Mouse (Mus musculus) embryonic facial prominence, embryonic 13.5 days (tissue): ENCODE measurements around the gene Gtf2h1. TPM values are rescaled to one million over a fixed set of nuclear protein-coding genes. Genes with fewer than 3 reads are reported as not detected.

Experiments
- ATAC-seq: fragments of 200-750 bp; cut with Nextera tagmentation; 2 replicates; pipeline ENCODE4 v1.8.0; 2017; ENCODE audit warnings: low read depth; ENCODE audit not compliant: insufficient number of reproducible peaks, insufficient read depth, low FRiP score, low TSS enrichment
- H3K27ac ChIP-seq: fragments of 300-500 bp; sonication (generic); 2 replicates; pipeline ENCODE4 v1.5.1; 2015; ENCODE audit warnings: moderate library complexity, mild to moderate bottlenecking, inconsistent platforms
- H3K27me3 ChIP-seq: fragments of 300-500 bp; sonication (generic); 2 replicates; pipeline ENCODE4 v1.6.1; 2015; ENCODE audit warnings: mild to moderate bottlenecking, inconsistent platforms
- H3K36me3 ChIP-seq: fragments of 300-500 bp; sonication (generic); 2 replicates; pipeline ENCODE4 v1.6.1; 2015; ENCODE audit warnings: mild to moderate bottlenecking, inconsistent platforms
- H3K4me1 ChIP-seq: fragments of 300-500 bp; sonication (generic); 2 replicates; pipeline ENCODE4 v1.6.1; 2015; ENCODE audit warnings: inconsistent platforms
- H3K4me2 ChIP-seq: fragments of 300-500 bp; sonication (generic); 2 replicates; pipeline ENCODE4 v1.6.1; 2015; ENCODE audit warnings: moderate library complexity, mild to moderate bottlenecking, inconsistent platforms
- H3K4me3 ChIP-seq: fragments of 300-500 bp; sonication (generic); 2 replicates; pipeline ENCODE4 v1.5.1; 2015; ENCODE audit warnings: mild to moderate bottlenecking, inconsistent platforms
- H3K9ac ChIP-seq: fragments of 300-500 bp; sonication (generic); 2 replicates; pipeline ENCODE4 v1.6.1; 2015; ENCODE audit warnings: mild to moderate bottlenecking, inconsistent platforms
- H3K9me3 ChIP-seq: fragments of 300-500 bp; sonication (generic); 2 replicates; pipeline ENCODE4 v1.6.1; 2016; ENCODE audit warnings: inconsistent platforms
- WGBS: fragments of 180-500 bp; shearing (Covaris S2); methylation state at CpG from one replicate; pipeline ENCODE4 v1.1.7; 2015; ENCODE audit warnings: mixed read lengths; 5-methylcytosine and 5-hydroxymethylcytosine counted together
- polyA plus RNA-seq: library from polyadenylated mRNA; unstranded; fragments of >200 nt; fragmentation: Nextera tagmentation; extraction: Ambion mirVana; gene quantifications from 2 replicates; pipeline ENCODE4 v1.2.1, GENCODE M21; 2015

Gene Gtf2h1
- 50.8 and 53.6 TPM in 2 replicates for polyA plus RNA-seq

GRCm38 (mm10) chr7:46795287-46796205 is at the start of gene Gtf2h1, which contains the start of gene Hps5:
Gtf2h1 (plus strand) TSS chr7:46796103.
Hps5 (minus strand) TSS chr7:46796064.
- peak within 1 kb of the TSS; percentile 96 for H3K9ac ChIP-seq
- peak within 1 kb of the TSS; percentile 93 for H3K4me2 ChIP-seq

GRCm38 (mm10) chr7:46746381-46746780 is 49.5 kb upstream of the Gtf2h1 start:
- Histone ChIP-seq H3K27me3 (no peaks in the 10 kb centered on the region), H3K4me1 (no peaks in the 10 kb centered on the region; the same call in 1 of the 2 replicates), H3K36me3 (no peaks in the 10 kb centered on the region), H3K27ac (no peak overlapping the region), H3K4me2 (no peak overlapping the region), H3K9ac (no peak overlapping the region), H3K9me3 (no peaks in the 10 kb centered on the region), H3K4me3 (no peak overlapping the region)
- no peak for ATAC-seq
- WGBS, result 70% methylated on average over 7 of the region's 7 CpGs

More at GRCm38 (mm10) chr7:46795287-46796205, at the start of gene Gtf2h1, which contains the start of gene Hps5:
- Histone ChIP-seq H3K27me3 (no peaks in the 10 kb centered on the region), H3K27ac (peak within 1 kb of the TSS; percentile 85), H3K4me1 (peaks cover 17% of the 10 kb centered on the region), H3K4me3 (peak within 1 kb of the TSS; percentile 97), H3K36me3 (peaks cover 13% of the 10 kb centered on the region), H3K9me3 (no peaks in the 10 kb centered on the region)
- WGBS, result under 1% methylated on average over 75 of the region's 75 CpGs
- ATAC-seq, result peak; percentile 95

DNA sequence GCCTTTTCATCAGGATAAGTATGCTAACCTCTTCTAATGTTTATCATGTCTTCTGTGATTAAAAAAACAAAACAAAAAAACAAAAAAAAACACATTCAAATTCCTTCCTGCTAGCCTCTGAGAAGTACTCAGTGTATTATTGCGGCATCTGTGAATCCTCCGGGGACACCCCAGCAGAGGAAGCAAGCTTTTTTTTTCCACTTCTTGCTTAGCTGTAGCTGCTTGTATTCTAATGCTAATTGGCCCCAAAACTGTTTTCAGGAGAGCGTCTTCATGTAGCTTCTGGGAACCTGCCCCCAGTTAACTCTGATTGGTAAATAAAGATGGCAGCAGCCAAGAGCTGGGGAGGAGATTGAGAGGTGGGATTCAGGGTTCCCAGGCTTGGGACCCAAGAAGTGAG is 47.4 kb upstream of the Gtf2h1 start:
- H3K27ac ChIP-seq, result no peak overlapping the region
- H3K4me3 ChIP-seq, result no peak overlapping the region
- H3K4me2 ChIP-seq, result no peak overlapping the region
- H3K4me1 ChIP-seq, result no peaks in the 10 kb centered on the region; the same call in 1 of the 2 replicates
- H3K27me3 ChIP-seq, result no peaks in the 10 kb centered on the region
- 45% methylated on average over 3 of the region's 3 CpGs for WGBS
- H3K36me3 ChIP-seq, result no peaks in the 10 kb centered on the region
- no peaks in the 10 kb centered on the region for H3K9me3 ChIP-seq
- no peak for ATAC-seq
- no peak overlapping the region for H3K9ac ChIP-seq

DNA sequence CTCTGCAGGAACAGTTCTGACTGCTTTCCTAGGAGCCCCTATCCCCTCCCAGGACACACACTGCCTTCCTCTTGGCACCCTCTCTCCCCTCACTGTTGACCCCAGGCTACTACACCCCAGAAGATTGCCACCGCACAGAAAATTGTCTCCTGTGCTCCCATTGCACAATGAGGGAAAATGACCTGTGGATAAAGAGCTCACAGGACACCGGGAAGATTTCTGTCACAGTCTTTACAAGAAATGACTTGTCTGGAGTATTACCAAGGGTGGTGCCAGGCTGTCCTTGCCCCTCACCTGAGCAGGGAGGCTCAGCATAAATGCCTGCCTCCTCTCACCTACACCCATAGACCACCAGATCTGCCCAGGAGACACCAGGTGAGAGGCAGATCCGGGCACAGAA is 44.4 kb upstream of the Gtf2h1 start, which contains the start of gene Saa2:
TSS of gene Saa2 (plus strand) at position 301 of the 400 bp plus-strand sequence.
- Histone ChIP-seq H3K4me3 (no peak within 1 kb of the TSS), H3K9me3 (no peaks in the 10 kb centered on the region), H3K9ac (no peak within 1 kb of the TSS), H3K27ac (no peak within 1 kb of the TSS), H3K4me2 (no peak within 1 kb of the TSS), H3K27me3 (no peaks in the 10 kb centered on the region), H3K36me3 (no peaks in the 10 kb centered on the region), H3K4me1 (no peaks in the 10 kb centered on the region; the same call in 1 of the 2 replicates)
- no peak for ATAC-seq
- WGBS, result 59% methylated on average over 3 of the region's 3 CpGs

DNA sequence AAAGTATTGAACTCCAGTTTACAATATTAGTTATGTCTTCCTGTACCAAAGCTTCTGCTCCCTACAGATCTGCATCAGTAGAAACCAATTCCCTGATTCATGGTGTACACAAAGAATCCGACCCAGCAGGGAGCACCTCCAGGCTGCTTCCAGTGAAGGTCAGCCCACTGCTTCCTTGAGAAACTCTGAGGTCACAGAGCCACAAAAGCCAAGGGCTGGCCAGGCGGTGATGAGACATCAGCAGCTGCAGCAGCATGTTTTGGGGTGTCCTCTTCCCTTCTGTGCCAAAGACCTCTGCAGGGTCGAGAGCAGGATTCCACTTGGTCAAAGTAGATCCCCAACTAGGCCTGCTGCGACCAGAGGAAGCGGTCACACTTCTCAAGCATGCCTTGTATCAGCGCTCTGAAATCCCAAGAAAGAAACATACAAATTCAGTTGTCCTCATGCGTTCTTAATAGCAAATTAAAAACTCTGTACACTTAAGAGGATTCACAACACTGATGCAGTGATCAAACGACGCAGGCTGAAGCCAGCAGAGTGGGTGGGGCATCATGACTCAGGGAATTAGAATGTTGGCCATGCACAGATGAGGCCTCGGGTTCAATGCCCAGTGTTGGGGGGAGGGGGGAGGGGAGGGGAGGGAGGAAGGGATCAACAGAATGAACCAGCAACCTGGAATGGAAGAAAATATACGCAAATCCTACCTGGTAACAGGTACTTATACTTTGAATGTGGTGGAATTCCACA is 34.7 kb upstream of the Gtf2h1 start:
- Histone ChIP-seq H3K4me2 (no peak overlapping the region), H3K4me3 (no peak overlapping the region), H3K27ac (no peak overlapping the region), H3K27me3 (no peaks in the 10 kb centered on the region), H3K36me3 (peaks cover 63% of the 10 kb centered on the region), H3K9me3 (no peaks in the 10 kb centered on the region), H3K9ac (no peak overlapping the region), H3K4me1 (no peaks in the 10 kb centered on the region)
- 75% methylated on average over 11 of the region's 11 CpGs for WGBS
- ATAC-seq, result no peak

DNA sequence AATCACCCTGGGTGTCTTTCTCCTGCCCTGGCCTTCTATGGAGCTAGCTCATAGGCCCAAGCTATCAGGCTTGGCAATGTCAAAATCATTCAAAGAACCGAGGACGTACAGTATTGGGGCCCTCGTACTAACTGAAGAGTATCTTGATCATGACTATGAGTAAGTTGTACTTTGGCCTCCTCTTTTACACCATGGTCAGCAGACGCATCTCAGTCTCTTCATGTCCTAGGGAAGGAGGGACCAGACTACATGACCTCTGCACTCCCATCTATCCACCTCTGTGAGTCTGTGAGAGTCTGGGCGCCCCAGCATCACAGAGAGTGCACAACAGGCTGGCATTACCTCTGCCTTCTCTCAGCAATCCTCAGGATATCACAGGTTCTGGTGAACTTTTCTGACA is 33.3 kb upstream of the Gtf2h1 start:
- no peak overlapping the region for H3K4me2 ChIP-seq
- WGBS, result 93% methylated on average over 5 of the region's 5 CpGs
- no peak overlapping the region for H3K27ac ChIP-seq
- no peak overlapping the region for H3K9ac ChIP-seq
- H3K36me3 ChIP-seq, result peaks cover 74% of the 10 kb centered on the region
- H3K9me3 ChIP-seq, result no peaks in the 10 kb centered on the region
- H3K4me1 ChIP-seq, result no peaks in the 10 kb centered on the region
- no peak overlapping the region for H3K4me3 ChIP-seq
- no peak for ATAC-seq
- H3K27me3 ChIP-seq, result no peaks in the 10 kb centered on the region

DNA sequence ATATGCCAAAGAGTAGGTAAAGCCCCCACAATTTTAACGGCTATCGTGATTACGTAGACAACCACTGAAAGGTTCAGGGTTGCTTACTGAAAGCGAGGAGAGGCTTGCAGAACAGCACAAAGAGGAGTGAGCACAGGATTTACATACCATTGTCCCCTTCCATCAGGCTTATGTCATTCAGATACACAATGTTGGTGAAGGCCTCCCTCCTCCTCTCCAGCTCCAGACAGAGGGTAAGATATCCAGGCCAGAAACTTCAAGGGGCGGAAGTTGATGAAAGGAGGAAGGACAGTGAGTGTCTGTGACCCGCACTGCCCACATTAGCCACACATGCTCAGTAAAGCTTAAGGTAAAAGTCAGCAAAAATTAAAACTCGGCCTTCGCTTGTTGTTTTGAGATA is 31.2 kb upstream of the Gtf2h1 start:
- H3K4me3 ChIP-seq, result no peak overlapping the region
- WGBS, result 90% methylated on average over 8 of the region's 8 CpGs
- H3K9me3 ChIP-seq, result no peaks in the 10 kb centered on the region
- H3K9ac ChIP-seq, result no peak overlapping the region
- H3K4me1 ChIP-seq, result no peaks in the 10 kb centered on the region
- H3K4me2 ChIP-seq, result no peak overlapping the region
- ATAC-seq, result no peak
- H3K27me3 ChIP-seq, result no peaks in the 10 kb centered on the region
- H3K36me3 ChIP-seq, result peaks cover 82% of the 10 kb centered on the region
- H3K27ac ChIP-seq, result no peak overlapping the region

DNA sequence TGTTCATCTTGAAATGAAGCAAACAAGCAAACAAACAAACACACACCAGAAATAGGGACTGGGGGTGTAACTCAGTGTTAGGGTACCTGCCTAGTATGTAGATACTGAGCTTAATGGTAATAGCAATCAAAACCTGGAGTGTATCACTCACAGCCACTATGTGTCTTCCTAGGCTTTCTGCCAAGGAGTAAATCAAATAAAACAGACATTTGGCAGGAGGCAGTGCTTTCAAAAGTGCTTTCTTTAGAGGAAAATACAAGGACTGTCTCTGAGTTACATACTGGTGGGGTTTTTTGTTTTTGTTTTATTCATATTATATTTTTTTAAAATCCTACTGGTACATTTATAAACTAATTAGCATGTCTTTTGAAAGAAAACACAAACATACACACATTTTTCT is 28.5 kb upstream of the Gtf2h1 start:
- peaks cover 80% of the 10 kb centered on the region for H3K36me3 ChIP-seq
- no peak for ATAC-seq

GRCm38 (mm10) chr7:46768451-46768850 is 27.5 kb upstream of the Gtf2h1 start:
- H3K9ac ChIP-seq, result no peak overlapping the region
- no peaks in the 10 kb centered on the region for H3K9me3 ChIP-seq
- H3K4me1 ChIP-seq, result no peaks in the 10 kb centered on the region
- no peak overlapping the region for H3K4me3 ChIP-seq
- 91% methylated on average over 7 of the region's 7 CpGs for WGBS
- peaks cover 79% of the 10 kb centered on the region for H3K36me3 ChIP-seq
- ATAC-seq, result no peak
- H3K27me3 ChIP-seq, result no peaks in the 10 kb centered on the region
- H3K27ac ChIP-seq, result no peak overlapping the region
- no peak overlapping the region for H3K4me2 ChIP-seq

More for the DNA sequence above, 28.5 kb upstream of the Gtf2h1 start:
- Histone ChIP-seq H3K9ac (no peak overlapping the region), H3K27ac (no peak overlapping the region), H3K4me2 (no peak overlapping the region), H3K27me3 (no peaks in the 10 kb centered on the region), H3K4me3 (no peak overlapping the region), H3K4me1 (no peaks in the 10 kb centered on the region), H3K9me3 (no peaks in the 10 kb centered on the region)

- Histone ChIP-seq H3K4me2 (no peak overlapping the region), H3K4me3 (no peak overlapping the region), H3K36me3 (peaks cover 85% of the 10 kb centered on the region), H3K4me1 (no peaks in the 10 kb centered on the region), H3K9me3 (no peaks in the 10 kb centered on the region), H3K27me3 (no peaks in the 10 kb centered on the region), H3K9ac (no peak overlapping the region), H3K27ac (no peak overlapping the region)
- no peak for ATAC-seq
- WGBS, result 67% methylated on average over 4 of the region's 4 CpGs
Observed at GRCm38 (mm10) chr7:46770706-46771105, 25.2 kb upstream of the Gtf2h1 start.

DNA sequence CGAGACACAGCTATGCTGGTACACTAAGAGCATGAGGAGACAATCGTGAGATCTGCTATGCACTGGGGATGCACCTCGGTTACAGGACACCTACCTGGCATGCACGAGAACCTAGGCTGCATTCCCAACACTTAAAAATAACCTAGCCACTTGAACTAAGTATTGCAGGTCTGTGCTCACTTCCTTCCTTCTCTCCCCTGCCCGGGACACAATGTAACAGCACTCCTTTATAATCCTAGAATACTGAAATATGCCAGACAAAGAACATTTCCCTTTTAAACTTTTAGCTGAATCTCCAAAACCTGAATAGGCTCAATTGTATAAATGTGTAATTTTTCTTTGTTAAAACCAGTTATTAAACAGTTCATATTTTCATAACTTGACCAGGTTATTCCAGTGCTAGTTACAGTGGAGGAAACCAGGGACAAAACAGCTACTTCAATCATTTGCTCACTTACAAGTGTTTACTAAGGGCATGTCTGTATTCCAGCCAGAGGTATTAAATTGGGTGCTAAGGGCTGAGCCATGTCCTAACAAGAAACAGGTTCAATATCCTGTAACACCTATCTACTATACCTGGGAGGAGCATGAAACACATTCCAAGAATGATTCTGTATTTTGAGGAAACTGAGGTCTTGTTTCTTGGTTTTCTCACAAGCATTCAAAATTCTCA is 6.6 kb upstream of the Gtf2h1 start:
- Histone ChIP-seq H3K27ac (no peak overlapping the region), H3K9me3 (no peaks in the 10 kb centered on the region), H3K4me3 (no peak overlapping the region), H3K9ac (no peak overlapping the region), H3K27me3 (no peaks in the 10 kb centered on the region), H3K4me1 (no peaks in the 10 kb centered on the region), H3K36me3 (peaks cover 50% of the 10 kb centered on the region), H3K4me2 (no peak overlapping the region)
- no peak for ATAC-seq
- whole genome bisulfite sequencing, result 88% methylated on average over 5 of the region's 5 CpGs
